Mouse (Mus musculus) intestine, postnatal 0 days (tissue): ENCODE measurements around the gene Gm9903. TPM values are rescaled to one million over a fixed set of nuclear protein-coding genes. Genes with fewer than 3 reads are reported as not detected.

Source experiments
- ATAC-seq: fragments of 200-750 bp; cut with Nextera tagmentation; 2 replicates; pipeline ENCODE4 v1.8.0; 2017; ENCODE audit warnings: mild to moderate bottlenecking, moderate TSS enrichment, moderate library complexity
- H3K27ac ChIP-seq: fragments of 300-500 bp; sonication (generic); 2 replicates; pipeline ENCODE4 v1.5.1; 2014; ENCODE audit warnings: mild to moderate bottlenecking, low read depth, low read length, moderate library complexity
- H3K27me3 ChIP-seq: fragments of 300-500 bp; sonication (generic); replicated peaks from 2 replicates; pipeline ENCODE4 v1.6.1; 2014; ENCODE audit warnings: low read length, mixed read lengths; ENCODE audit not compliant: control insufficient read depth, insufficient read depth
- H3K36me3 ChIP-seq: fragments of 300-500 bp; sonication (generic); 2 replicates; pipeline ENCODE4 v1.6.1; 2014; ENCODE audit warnings: mild to moderate bottlenecking, moderate library complexity; ENCODE audit not compliant: control insufficient read depth, insufficient read depth
- H3K4me1 ChIP-seq: fragments of 300-500 bp; sonication (generic); replicated peaks from 2 replicates; pipeline ENCODE4 v1.6.1; 2014; ENCODE audit warnings: antibody characterized with exemption, low read length, mixed read lengths; ENCODE audit not compliant: control insufficient read depth, insufficient read depth
- H3K4me2 ChIP-seq: fragments of 300-500 bp; sonication (generic); replicated peaks from 2 replicates; pipeline ENCODE4 v1.6.1; 2014; ENCODE audit warnings: low read depth, mild to moderate bottlenecking, moderate library complexity
- H3K4me3 ChIP-seq: fragments of 300-500 bp; sonication (generic); 2 replicates; pipeline ENCODE4 v1.5.1; 2014; ENCODE audit warnings: low read depth, low read length
- H3K9ac ChIP-seq: fragments of 300-500 bp; sonication (generic); 2 replicates; pipeline ENCODE4 v1.6.1; 2014; ENCODE audit warnings: mild to moderate bottlenecking, low read depth, low read length
- H3K9me3 ChIP-seq: fragments of 300-500 bp; sonication (generic); 2 replicates; pipeline ENCODE4 v1.6.1; 2016; ENCODE audit warnings: mixed run types; ENCODE audit not compliant: control insufficient read depth
- CTCF ChIP-seq: sonication (generic); IDR thresholded peaks from 2 replicates; pipeline ENCODE4 v1.5.1; 2016; ENCODE audit warnings: low read depth, mild to moderate bottlenecking, control low read depth, antibody characterized with exemption, moderate library complexity
- WGBS: fragments of 180-500 bp; shearing (Covaris S2); extraction: QIAGEN DNeasy Blood & Tissue Kit; methylation state at CpG from one replicate; pipeline ENCODE4 v1.1.7; 2014; 5-methylcytosine and 5-hydroxymethylcytosine counted together
- polyA plus RNA-seq: library from polyadenylated mRNA; unstranded; fragments of >200 nt; fragmentation: Nextera tagmentation; extraction: Ambion mirVana; gene quantifications from 2 replicates; pipeline ENCODE4 v1.2.1, GENCODE M21; 2015

The Gm9903 gene
- polyA plus RNA-seq, 1 experiment from 2014 or later = 0.42 TPM

DNA sequence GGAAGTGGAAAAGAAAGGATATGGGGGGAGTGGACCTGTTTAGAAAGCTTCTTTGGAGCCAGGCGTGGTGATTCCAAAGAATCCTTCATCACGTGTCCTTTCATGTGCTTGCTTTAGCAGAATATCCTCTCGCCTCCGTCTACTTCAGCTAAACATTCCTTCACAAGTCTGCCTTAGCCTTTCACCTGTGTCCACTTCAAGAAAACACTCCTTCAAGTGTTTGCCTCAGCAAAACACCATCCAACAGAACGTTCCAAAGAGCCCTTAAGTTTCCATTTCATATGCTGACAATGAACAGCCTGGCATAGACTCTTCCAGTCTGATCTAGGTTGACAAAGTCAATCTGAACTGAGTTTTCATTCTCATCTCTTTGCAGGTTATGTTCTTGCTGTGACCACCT lies 48.5 kb downstream of the Gm9903 start:
- no peak overlapping the region for H3K4me3 ChIP-seq
- H3K9me3 ChIP-seq = no peaks in the 10 kb centered on the region
- ATAC-seq = no peak
- H3K9ac ChIP-seq = no peak overlapping the region
- no peaks in the 10 kb centered on the region for H3K4me1 ChIP-seq
- no peak overlapping the region for H3K4me2 ChIP-seq
- no peak overlapping the region for H3K27ac ChIP-seq
- WGBS = 78% methylated on average over 5 of the region's 5 CpGs
- no peaks in the 10 kb centered on the region for H3K27me3 ChIP-seq
- 0 out of 2 replicates have a peak, but pooled peaks cover 1% of the 10 kb centered on the region for H3K36me3 ChIP-seq
- no peak for TF ChIP-seq CTCF

DNA sequence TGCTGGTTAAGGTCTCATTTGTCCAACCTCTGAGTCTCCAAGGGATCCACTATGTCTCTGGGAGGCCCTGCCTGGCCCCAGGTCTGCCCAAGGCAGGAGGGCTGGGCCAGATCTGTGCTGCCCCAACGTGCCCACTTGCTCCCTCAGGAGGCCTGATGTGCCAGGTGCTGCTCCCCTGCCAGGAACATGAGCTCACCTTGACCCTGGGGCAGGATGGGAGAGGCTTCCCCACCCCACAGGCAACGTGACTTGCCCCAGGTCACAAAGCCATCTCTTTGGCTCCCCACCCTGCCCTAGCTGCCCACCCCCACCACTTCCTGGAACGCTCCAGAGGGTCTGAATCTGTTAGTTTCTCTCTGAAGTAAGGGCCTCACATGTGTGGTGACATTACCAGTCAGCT lies 51.3 kb downstream of the Gm9903 start:
- H3K9ac ChIP-seq = no peak overlapping the region
- ATAC-seq = no peak
- no peak overlapping the region for H3K27ac ChIP-seq
- H3K4me1 ChIP-seq = no peaks in the 10 kb centered on the region
- no peaks in the 10 kb centered on the region for H3K9me3 ChIP-seq
- H3K36me3 ChIP-seq = no peaks in the 10 kb centered on the region
- WGBS = 47% methylated on average over 3 of the region's 3 CpGs
- no peak overlapping the region for H3K4me3 ChIP-seq
- H3K27me3 ChIP-seq = no peaks in the 10 kb centered on the region
- TF ChIP-seq CTCF = no peak
- H3K4me2 ChIP-seq = no peak overlapping the region

Other genes with a start within 250 kb of the Gm9903 start
- gene Nkx1-1, start 195.9 kb upstream of the Gm9903 start, polyA plus RNA-seq = not detected in 2 replicates
- gene Fam53a, start 290 bp upstream of the Gm9903 start, polyA plus RNA-seq = 39.4 and 42.1 TPM in 2 replicates
- gene Slbp, start 22.6 kb downstream of the Gm9903 start, polyA plus RNA-seq = 91.4 and 92.9 TPM in 2 replicates
- gene Tacc3, start 28.2 kb downstream of the Gm9903 start, polyA plus RNA-seq = 37.3 and 39.3 TPM in 2 replicates
- 18.5 and 18.8 TPM in 2 replicates for gene Tmem129, start 28.5 kb downstream of the Gm9903 start, polyA plus RNA-seq
- gene Fgfr3, start 91.7 kb downstream of the Gm9903 start, polyA plus RNA-seq = 2.6 and 3.5 TPM in 2 replicates
- gene Letm1, start 152.9 kb downstream of the Gm9903 start, polyA plus RNA-seq = 37.8 and 40.9 TPM in 2 replicates
- gene Nsd2, start 190.8 kb downstream of the Gm9903 start, polyA plus RNA-seq = 12.1 and 14.1 TPM in 2 replicates